Mouse (Mus musculus) left cerebral cortex, adult 11 months (tissue): Measurements from ENCODE around the gene Erh.
A peak's percentile ranks its signal among the peaks of the same experiment; 100 is the strongest.

Experiments
- DNase-seq: peaks from one replicate; pipeline ENCODE4 v3.0.0; 2022; ENCODE audit warnings: low spot score

Erh gene

DNA sequence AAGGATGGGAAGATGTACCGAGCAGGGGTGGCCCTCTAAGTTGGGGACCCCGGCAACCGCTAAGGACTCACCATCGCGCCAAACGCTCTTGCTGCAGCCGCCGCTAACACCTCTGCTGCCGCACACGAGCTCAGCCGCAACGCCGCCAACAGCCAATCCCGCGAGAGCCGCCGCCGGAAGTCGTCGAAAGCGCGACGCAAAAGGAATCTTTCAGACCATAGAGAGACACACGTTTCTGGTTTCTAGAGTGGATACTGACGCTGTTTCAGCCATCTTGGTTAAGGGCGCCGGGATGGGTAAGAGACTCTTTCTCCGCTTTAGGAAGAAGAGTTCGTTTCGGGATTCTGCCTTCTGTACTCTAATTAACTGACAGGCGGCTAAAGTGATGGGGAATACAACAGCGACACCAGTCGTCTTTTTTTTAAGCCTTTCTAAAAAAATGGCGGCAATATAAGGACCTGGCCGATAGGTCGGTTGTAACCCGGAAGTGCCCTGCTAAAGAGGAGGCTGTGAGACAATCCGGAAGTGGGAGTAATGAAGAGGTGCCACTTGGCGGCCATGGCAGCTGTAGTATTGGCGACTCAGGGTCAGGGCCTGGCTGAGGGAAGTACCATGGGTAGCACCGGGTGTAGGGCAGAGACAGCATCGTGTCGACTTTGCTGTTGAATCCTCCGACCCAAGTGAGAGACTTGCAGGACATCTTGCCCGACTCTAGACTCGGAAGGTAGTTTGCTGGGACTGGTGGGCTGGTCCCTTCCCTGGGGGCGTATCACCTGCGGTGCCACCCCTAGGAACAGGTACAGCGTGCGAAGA, at the start of gene Erh, which contains the start of gene Slc39a9:
Gene Erh (minus strand): TSS at position 649 of the 813 bp plus-strand sequence.
Gene Slc39a9 (plus strand): TSS at position 191 of the 813 bp plus-strand sequence.
- peak; percentile 92 for DNase-seq

DNA sequence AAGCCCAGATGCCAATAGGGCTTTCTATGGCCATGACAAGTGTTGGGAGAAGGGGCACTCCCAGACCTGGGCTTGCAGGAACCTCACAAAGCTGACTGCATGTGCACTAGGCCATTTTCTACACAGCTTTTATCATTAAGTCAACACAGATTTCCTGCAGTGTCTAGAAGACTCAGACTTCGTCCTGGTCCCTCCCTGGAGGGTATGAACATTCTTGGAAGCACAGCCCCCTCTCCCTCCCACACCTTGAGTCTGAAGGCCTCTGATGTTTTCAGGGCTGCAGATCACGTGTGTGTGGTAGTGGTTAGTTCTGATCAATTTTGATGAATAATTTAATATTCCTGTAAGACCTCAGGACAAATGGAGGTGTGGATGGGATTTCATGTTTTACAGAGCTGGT, 49.6 kb upstream of the Erh start:
- no peak for DNase-seq

GRCm38 (mm10) chr12:80692269-80692972, 48.3 kb upstream of the Erh start, which contains the start of gene Plekhd1:
TSS of gene Plekhd1 (plus strand) at chr12:80692591.
- DNase-seq: peak; percentile 30

GRCm38 (mm10) chr12:80691671-80692091, 47.5 kb upstream of the Erh start:
- DNase-seq: no peak

- DNase-seq: no peak
These were observed 45.6 kb upstream of the Erh start for GRCm38 (mm10) chr12:80689696-80690095.

DNA sequence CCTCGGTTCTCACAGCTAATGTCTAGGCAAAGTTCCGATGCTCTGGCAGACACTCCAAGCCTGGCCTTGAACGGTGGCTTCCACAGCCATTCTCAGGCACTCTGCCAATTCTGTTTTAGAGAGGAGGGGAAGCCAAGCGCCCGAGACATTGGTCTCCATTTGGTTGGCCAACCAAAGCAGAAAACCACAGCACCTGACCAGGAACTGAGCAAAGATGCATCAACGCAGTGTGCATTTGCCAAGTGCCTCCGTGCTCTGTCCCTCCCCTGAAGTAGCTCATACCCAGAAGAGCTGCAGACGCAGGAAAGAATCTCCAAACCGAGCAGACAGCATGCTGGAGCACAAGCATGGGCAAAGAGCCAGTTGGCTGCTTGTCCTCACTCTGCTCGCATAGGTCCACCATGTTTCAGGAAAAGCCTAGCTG, 43.7 kb upstream of the Erh start:
- no peak for DNase-seq

DNA sequence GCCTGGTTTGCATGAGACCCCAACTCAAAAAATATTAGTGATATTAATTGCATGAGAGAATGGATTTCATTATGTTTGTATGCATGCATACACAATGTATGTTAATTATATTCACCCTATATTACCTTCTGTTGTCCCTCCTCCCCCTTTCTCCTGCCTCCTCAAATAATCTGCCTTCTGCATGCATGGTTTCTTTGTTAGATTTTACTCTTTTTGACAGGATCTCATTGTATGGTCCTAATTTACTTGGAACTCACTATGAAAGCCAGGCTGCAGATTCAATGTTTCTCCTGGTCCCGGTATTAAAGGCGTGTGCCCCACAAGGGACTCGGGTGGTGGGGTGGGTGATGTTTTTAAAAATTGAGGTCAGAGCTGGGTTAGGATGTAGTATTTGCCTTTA, 40.2 kb upstream of the Erh start:
- no peak for DNase-seq

DNA sequence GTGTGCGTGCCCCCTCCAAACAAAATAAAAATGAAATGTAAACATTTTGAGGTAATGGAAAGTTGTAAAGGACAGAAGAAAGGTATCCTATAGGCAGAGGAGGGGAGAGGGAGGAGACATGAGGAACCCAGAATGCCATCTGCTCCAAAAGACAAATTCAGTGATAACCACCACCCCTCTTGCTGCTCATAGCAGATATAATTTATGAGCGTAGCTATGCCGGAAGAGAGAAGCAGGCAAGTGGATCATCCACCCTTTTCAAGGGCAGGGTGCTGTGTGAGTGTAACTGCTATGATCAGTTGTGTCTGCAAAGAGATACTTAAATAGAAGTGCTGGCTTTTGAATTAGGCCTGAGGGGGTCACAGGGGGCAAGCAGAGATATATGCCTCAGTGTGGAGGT, 39.4 kb upstream of the Erh start:
- DNase-seq: no peak

- no peak for DNase-seq
These were observed 37.2 kb upstream of the Erh start for GRCm38 (mm10) chr12:80681340-80681739.

- DNase-seq: peak; percentile 27
These were observed 29.0 kb upstream of the Erh start for GRCm38 (mm10) chr12:80673170-80673569.

DNA sequence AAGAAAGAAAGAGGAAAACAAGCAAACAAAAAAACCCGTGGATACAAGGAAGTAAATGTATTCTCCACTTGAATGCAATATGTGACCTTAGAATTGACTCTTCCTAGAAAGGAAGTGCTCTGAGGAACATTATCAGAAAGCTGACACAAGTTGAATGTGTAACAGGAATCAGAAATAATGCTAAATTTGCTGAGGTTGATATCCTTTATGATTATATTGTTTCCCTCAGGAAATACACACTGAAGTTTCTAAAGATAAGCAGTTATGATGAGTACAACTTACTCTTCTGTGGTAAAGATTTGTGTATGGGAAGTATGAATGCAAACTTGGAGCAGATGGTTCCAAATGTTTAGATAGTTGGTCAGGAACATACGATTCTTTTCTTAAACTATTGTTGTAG, 24.2 kb upstream of the Erh start:
- DNase-seq: no peak

GRCm38 (mm10) chr12:80663935-80664334, 19.8 kb upstream of the Erh start:
- no peak for DNase-seq

GRCm38 (mm10) chr12:80662322-80662721, 18.2 kb upstream of the Erh start:
- no peak for DNase-seq

DNA sequence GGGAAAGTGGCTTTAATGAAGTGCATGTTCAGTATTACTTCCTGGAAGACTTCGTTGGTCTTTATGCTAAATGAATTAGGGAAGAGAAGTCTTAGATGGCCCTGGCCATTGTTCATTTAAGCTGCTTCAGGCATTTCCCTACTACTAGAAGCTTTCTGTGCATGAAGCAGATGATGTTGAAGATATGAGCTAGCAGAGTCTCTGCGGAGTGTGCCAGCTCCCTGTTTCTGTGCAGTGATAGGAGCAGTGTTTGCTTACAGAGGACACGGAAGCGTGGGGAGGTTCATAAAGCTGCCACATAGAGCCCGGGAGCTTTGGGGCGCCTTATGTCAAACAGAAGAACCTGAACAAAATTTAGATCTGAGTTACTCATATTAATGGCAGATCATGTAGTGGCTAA, 14.5 kb upstream of the Erh start:
- DNase-seq: no peak

- DNase-seq: no peak
These were observed 10.5 kb upstream of the Erh start for GRCm38 (mm10) chr12:80654659-80655025.

DNA sequence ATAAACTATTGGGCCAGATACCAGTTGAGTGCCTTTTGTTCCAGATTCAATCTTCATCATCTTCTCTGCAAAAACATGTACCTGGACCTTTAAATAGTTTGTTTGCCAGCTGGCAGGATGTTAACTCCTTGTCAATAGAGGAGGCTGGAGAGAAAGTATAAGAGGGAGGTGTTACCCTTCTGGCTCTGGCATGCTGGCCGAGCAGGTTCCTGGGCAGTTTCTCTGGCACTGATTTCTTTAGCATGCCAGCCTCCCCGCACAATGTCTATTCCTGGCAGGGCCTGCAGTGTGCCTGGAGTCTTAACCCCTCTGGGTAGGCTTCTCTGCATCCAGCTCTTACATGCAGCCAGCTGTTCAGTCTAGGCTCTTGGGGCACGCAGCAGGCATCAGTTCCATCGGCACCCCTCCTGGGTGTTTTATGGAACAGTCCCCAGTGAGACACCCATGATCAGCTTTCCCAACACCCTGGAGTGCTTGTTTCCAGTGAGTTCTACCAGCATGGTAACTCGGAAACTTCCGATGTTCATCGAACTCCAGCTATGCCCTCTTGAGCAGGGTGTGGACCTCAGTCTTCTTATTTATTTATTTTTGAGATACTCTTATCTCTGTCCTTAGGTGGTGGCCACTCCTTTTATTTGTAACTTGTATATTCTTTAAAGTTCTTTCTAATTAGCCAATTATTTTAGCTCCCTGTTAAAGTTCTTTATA, 10.0 kb upstream of the Erh start:
- DNase-seq: no peak

- DNase-seq: no peak
These were observed 2.2 kb upstream of the Erh start for GRCm38 (mm10) chr12:80646377-80646776.

- no peak for DNase-seq
These were observed 346 bp upstream of the Erh start for GRCm38 (mm10) chr12:80644506-80644868.

GRCm38 (mm10) chr12:80642725-80643692, 1.1 kb downstream of the Erh start:
- DNase-seq: peak; percentile 26

DNA sequence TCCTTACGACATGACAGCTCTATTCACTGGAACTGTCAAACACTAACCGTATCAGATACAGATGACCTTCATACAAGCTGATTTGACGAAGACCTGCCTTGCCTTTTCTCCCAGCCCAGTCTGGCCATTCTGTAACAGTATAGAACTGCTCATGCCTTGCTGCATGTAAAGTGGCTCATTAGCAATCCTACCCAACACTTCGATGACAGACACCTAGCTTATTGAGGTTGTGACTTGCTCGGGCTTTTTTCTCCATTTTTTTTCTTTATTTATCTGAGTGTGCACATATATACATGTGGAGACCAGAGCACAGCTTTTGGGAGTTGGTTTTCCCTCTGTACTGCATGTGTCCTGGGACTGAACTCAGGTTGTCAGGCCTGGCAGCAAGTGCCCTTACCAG, 12.4 kb downstream of the Erh start:
- no peak for DNase-seq

- DNase-seq: no peak
These were observed 23.6 kb downstream of the Erh start for GRCm38 (mm10) chr12:80620501-80620900.
